Comparison of ENCODE assay signal across 18 mouse cellular contexts in the genomic region with DNA sequence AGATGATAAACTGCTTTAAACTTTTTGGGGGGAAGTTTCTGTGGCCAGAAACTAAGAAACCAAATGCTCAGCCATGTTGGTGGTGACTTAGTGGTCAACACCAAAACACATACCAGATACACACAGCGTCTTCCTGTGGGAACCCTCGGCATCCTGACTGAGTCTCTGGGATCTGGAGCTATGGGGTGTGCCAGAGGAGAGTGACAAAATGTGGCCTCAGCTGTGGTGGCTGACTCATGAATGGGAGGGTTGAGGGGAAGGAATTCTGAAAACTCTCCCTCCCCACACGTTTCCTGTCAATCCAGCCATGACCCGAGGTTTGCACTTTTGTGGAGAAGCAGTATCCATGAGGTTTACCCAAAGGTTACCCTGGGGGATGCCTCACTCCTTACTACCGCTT. TPM values are rescaled to one million over a fixed set of nuclear protein-coding genes. Genes with fewer than 3 reads are reported as not detected.
DNase-seq lines count a peak whose midpoint lies in the region; ATAC-seq and TF ChIP-seq lines count a peak whose summit lies in the region.
"Had no signal": no experiment of that assay in that cellular context is flagged by ENCODE, and none has a peak within 500 bp of the region (broad histone marks: within the 10 kb centered on the region; RNA-seq: fewer than 3 reads in every experiment).

No protein-coding gene starts in this region.

- 64% methylated on average over 5 of the region's 5 CpGs for WGBS in heart, embryonic 10.5 days
- 62% methylated on average over 5 of the region's 5 CpGs for WGBS in kidney, adult 2 months
- WGBS in forebrain, embryonic 10.5 days: 85% methylated on average over 5 of the region's 5 CpGs

- no peak overlapping the region for H3K27ac ChIP-seq in heart, embryonic 10.5 days
- no peak overlapping the region for H3K27ac ChIP-seq in kidney, adult 2 months (ENCODE audit: insufficient read depth, low read depth, low read length)
- no peak overlapping the region for H3K27ac ChIP-seq in forebrain, embryonic 10.5 days
- H3K27ac ChIP-seq: limb, embryonic 12.5 days; liver, embryonic 15.5 days had no signal

- no peaks in the 10 kb centered on the region for H3K27me3 ChIP-seq in heart, embryonic 10.5 days (ENCODE audit: insufficient read depth, poor library complexity, severe bottlenecking)
- H3K27me3 ChIP-seq in kidney, adult 2 months (replicated peaks; ENCODE audit: control insufficient read depth, insufficient read depth, low read length): no peaks in the 10 kb centered on the region
- no peaks in the 10 kb centered on the region for H3K27me3 ChIP-seq in forebrain, embryonic 10.5 days (ENCODE audit: poor library complexity, severe bottlenecking)
- H3K27me3 ChIP-seq: limb, embryonic 12.5 days; liver, embryonic 15.5 days had no signal

- H3K4me3 ChIP-seq in heart, embryonic 10.5 days: no peak overlapping the region
- H3K4me3 ChIP-seq in kidney, adult 2 months (ENCODE audit: insufficient read depth, low read depth, low read length): no peak overlapping the region
- no peak overlapping the region for H3K4me3 ChIP-seq in forebrain, embryonic 10.5 days
- H3K4me3 ChIP-seq: limb, embryonic 12.5 days; liver, embryonic 15.5 days had no signal

- no peaks in the 10 kb centered on the region for H3K9me3 ChIP-seq in heart, embryonic 10.5 days
- H3K9me3 ChIP-seq in forebrain, embryonic 10.5 days: no peaks in the 10 kb centered on the region
- H3K9me3 ChIP-seq: limb, embryonic 12.5 days; liver, embryonic 15.5 days had no signal

- ATAC-seq in megakaryocyte progenitor cell, adult 5-6 weeks (replicated peaks; ENCODE audit: poor library complexity): peak; percentile 53; the same call in 1 of the 2 replicates
- ATAC-seq: activated CD4-positive, CD25-positive, alpha-beta regulatory T cell, adult 4 months; midbrain, embryonic 16.5 days had no signal

- peaks cover 10% of the 10 kb centered on the region; the same call in 1 of the 2 replicates for H3K4me1 ChIP-seq in heart, embryonic 10.5 days
- no peaks in the 10 kb centered on the region for H3K4me1 ChIP-seq in kidney, adult 2 months (ENCODE audit: control insufficient read depth, insufficient read depth, low read length)
- peaks cover 33% of the 10 kb centered on the region for H3K4me1 ChIP-seq in forebrain, embryonic 10.5 days
- H3K4me1 ChIP-seq: limb, embryonic 12.5 days; liver, embryonic 15.5 days had no signal

- DNase-seq in heart, adult 11 months: peak; percentile 96
- DNase-seq in heart, embryonic 10.5 days (ENCODE audit: low spot score): no peak
- DNase-seq in 416B (ENCODE audit: low read depth) (peak; percentile 74), NIH3T3 (ENCODE audit: low read depth) (peak; percentile 27)
- no peak for DNase-seq in kidney, adult 2 months
- no peak for DNase-seq in forebrain, embryonic 10.5 days (ENCODE audit: extremely low spot score, low spot score)
- DNase-seq: cerebellum, postnatal 10 days; gastrocnemius, postnatal 25 days; kidney, adult 18-20 months; kidney, postnatal 25 days; layer of hippocampus, adult 9-11 months; lung, postnatal 10 days had no signal

- TF ChIP-seq CTCF in kidney, adult 2 months (conservative IDR thresholded peaks at IDR 0.05; ENCODE audit: insufficient read depth, insufficient read length, low read depth, low read length): no peak

- TF ChIP-seq POLR2A in kidney, adult 2 months (IDR thresholded peaks at IDR 0.05; ENCODE audit: low read depth, low read length): no peak

- H3K36me3 ChIP-seq in heart, embryonic 10.5 days: no peaks in the 10 kb centered on the region
- H3K36me3 ChIP-seq in kidney, adult 2 months (ENCODE audit: control insufficient read depth, insufficient read depth, low read length): no peaks in the 10 kb centered on the region
- no peaks in the 10 kb centered on the region for H3K36me3 ChIP-seq in forebrain, embryonic 10.5 days (replicated peaks)
- H3K36me3 ChIP-seq: limb, embryonic 12.5 days; liver, embryonic 15.5 days had no signal

RNA-seq across cellular contexts. Expression of gene Me3, which starts 32.0 kb away (rescaled TPM):
- 1.4 and 2.3 TPM in 2 replicates for polyA plus RNA-seq in heart, embryonic 10.5 days (2016; fragmentation: Nextera tagmentation; extraction: Ambion mirVana)
- total RNA-seq in megakaryocyte progenitor cell, adult 5-6 weeks (2015): not detected in 2 replicates
- total RNA-seq in megakaryocyte progenitor cell, adult 5-6 weeks (2017): not detected in 2 replicates
- 87.0 and 89.3 TPM in 2 replicates for polyA plus RNA-seq in kidney, adult 2 months (2012; rRNA removed)
- 2.2 and 2.4 TPM in 2 replicates for polyA plus RNA-seq in forebrain, embryonic 10.5 days (2016; fragmentation: Nextera tagmentation; extraction: Ambion mirVana)
- total RNA-seq: megakaryocyte-erythroid progenitor cell, adult 5-6 weeks had no signal

Comparison
In these comparisons a context has a peak if more than half of its experiments do, and no peak if none do; other contexts are left out.
1. DNase-seq: peak in heart, adult 11 months (single experiment), 416B (single experiment) and NIH3T3 (single experiment); none in heart, embryonic 10.5 days (single experiment), kidney, adult 2 months (single experiment) and forebrain, embryonic 10.5 days (single experiment).
2. RNA of gene Me3, which starts 32.0 kb away (polyA plus RNA-seq): 87.0 to 89.3 TPM in kidney, adult 2 months; 2.2 to 2.4 TPM in forebrain, embryonic 10.5 days and 1.4 to 2.3 TPM in heart, embryonic 10.5 days; every median in the first group is over 10 times any median in the second.